In genomic region chr10:117884760-117885159, GRCm38 (mm10) we compare ENCODE assay signal across 25 mouse cellular contexts. TPM values are rescaled to one million over a fixed set of nuclear protein-coding genes. Genes with fewer than 3 reads are reported as not detected.
A peak's percentile ranks its signal among the peaks of the same experiment; 100 is the strongest.
DNase-seq lines count a peak whose midpoint lies in the region; ATAC-seq and TF ChIP-seq lines count a peak whose summit lies in the region.
"Had no signal": no experiment of that assay in that cellular context is flagged by ENCODE, and none has a peak within 500 bp of the region (broad histone marks: within the 10 kb centered on the region; RNA-seq: fewer than 3 reads in every experiment).

No protein-coding gene starts in this region.

- WGBS in lung, embryonic 14.5 days = 71% methylated on average over 5 of the region's 5 CpGs
- 57% methylated on average over 5 of the region's 5 CpGs for WGBS in lung, embryonic 16.5 days
- 75% methylated on average over 5 of the region's 5 CpGs for WGBS in heart, embryonic 11.5 days (ENCODE audit: insufficient replicate concordance)
- whole genome bisulfite sequencing in limb, embryonic 10.5 days = 89% methylated on average over 5 of the region's 5 CpGs

- H3K4me3 ChIP-seq in lung, embryonic 14.5 days (ENCODE audit: low read depth, low read length) = no peak overlapping the region
- H3K4me3 ChIP-seq in lung, embryonic 16.5 days (ENCODE audit: low read length) = no peak overlapping the region
- H3K4me3 ChIP-seq in heart, embryonic 11.5 days (ENCODE audit: low read depth, low read length) = no peak overlapping the region
- H3K4me3 ChIP-seq in limb, embryonic 10.5 days = no peak overlapping the region
- H3K4me3 ChIP-seq: embryonic facial prominence, embryonic 12.5 days; embryonic facial prominence, embryonic 15.5 days; gastrocnemius, adult 2 months; heart, embryonic 10.5 days; hindbrain, embryonic 12.5 days; hindbrain, embryonic 15.5 days had no signal

- H3K4me1 ChIP-seq in lung, embryonic 14.5 days (ENCODE audit: insufficient read depth) = no peaks in the 10 kb centered on the region
- H3K4me1 ChIP-seq in lung, embryonic 16.5 days (replicated peaks; ENCODE audit: control insufficient read depth, insufficient read depth, low read length) = peaks cover 6% of the 10 kb centered on the region; the same call in 1 of the 2 replicates
- H3K4me1 ChIP-seq in heart, embryonic 11.5 days (ENCODE audit: control insufficient read depth, insufficient read depth, low read length) = 0 out of 2 replicates have a peak, but pooled peaks cover 3% of the 10 kb centered on the region
- peaks cover 11% of the 10 kb centered on the region for H3K4me1 ChIP-seq in limb, embryonic 10.5 days
- H3K4me1 ChIP-seq: embryonic facial prominence, embryonic 12.5 days; embryonic facial prominence, embryonic 15.5 days; hindbrain, embryonic 12.5 days; hindbrain, embryonic 15.5 days had no signal

- no peak for ATAC-seq in lung, embryonic 14.5 days (ENCODE audit: insufficient read depth)
- peak; percentile 74 for ATAC-seq in lung, embryonic 16.5 days (ENCODE audit: low read depth)
- no peak for ATAC-seq in heart, embryonic 11.5 days (replicated peaks; ENCODE audit: insufficient number of reproducible peaks, low FRiP score, low TSS enrichment)
- ATAC-seq: forebrain, embryonic 14.5 days; forebrain, postnatal 0 days; Patski had no signal

- no peak overlapping the region for H3K27ac ChIP-seq in lung, embryonic 14.5 days (ENCODE audit: low read depth)
- peak overlapping the region; percentile 79 for H3K27ac ChIP-seq in lung, embryonic 16.5 days (ENCODE audit: low read length)
- H3K27ac ChIP-seq in heart, embryonic 11.5 days (ENCODE audit: low read depth, low read length) = no peak overlapping the region
- no peak overlapping the region for H3K27ac ChIP-seq in limb, embryonic 10.5 days
- H3K27ac ChIP-seq: embryonic facial prominence, embryonic 12.5 days; embryonic facial prominence, embryonic 15.5 days; gastrocnemius, adult 2 months; heart, embryonic 10.5 days; hindbrain, embryonic 12.5 days; hindbrain, embryonic 15.5 days had no signal

- H3K4me2 ChIP-seq in lung, embryonic 14.5 days = no peak overlapping the region
- no peak overlapping the region for H3K4me2 ChIP-seq in lung, embryonic 16.5 days (ENCODE audit: low read depth, low read length)
- H3K4me2 ChIP-seq in heart, embryonic 11.5 days = no peak overlapping the region
- H3K4me2 ChIP-seq: embryonic facial prominence, embryonic 12.5 days; embryonic facial prominence, embryonic 15.5 days; hindbrain, embryonic 12.5 days; hindbrain, embryonic 15.5 days had no signal

- no peaks in the 10 kb centered on the region for H3K9me3 ChIP-seq in lung, embryonic 14.5 days (ENCODE audit: low read depth, low read length)
- no peaks in the 10 kb centered on the region for H3K9me3 ChIP-seq in lung, embryonic 16.5 days (ENCODE audit: control insufficient read depth, low read length)
- H3K9me3 ChIP-seq in heart, embryonic 11.5 days (replicated peaks; ENCODE audit: control insufficient read depth, low read length) = no peaks in the 10 kb centered on the region
- no peaks in the 10 kb centered on the region for H3K9me3 ChIP-seq in limb, embryonic 10.5 days (replicated peaks)
- H3K9me3 ChIP-seq: embryonic facial prominence, embryonic 12.5 days; embryonic facial prominence, embryonic 15.5 days; G1E; heart, embryonic 10.5 days; hindbrain, embryonic 12.5 days; hindbrain, embryonic 15.5 days had no signal

- no peak overlapping the region for H3K9ac ChIP-seq in lung, embryonic 14.5 days
- H3K9ac ChIP-seq in lung, embryonic 16.5 days (ENCODE audit: low read length) = no peak overlapping the region
- H3K9ac ChIP-seq in heart, embryonic 11.5 days (ENCODE audit: low read depth, low read length) = no peak overlapping the region
- H3K9ac ChIP-seq: embryonic facial prominence, embryonic 12.5 days; embryonic facial prominence, embryonic 15.5 days; forebrain, postnatal 0 days; hindbrain, embryonic 12.5 days; hindbrain, embryonic 15.5 days had no signal

- TF ChIP-seq CTCF in lung, embryonic 14.5 days (IDR thresholded peaks at IDR 0.05; ENCODE audit: low read depth) = no peak

- peak; percentile 38 for DNase-seq in lung, embryonic 14.5 days
- DNase-seq in lung, postnatal 14 days = peak; percentile 44
- no peak for DNase-seq in limb, embryonic 10.5 days (ENCODE audit: low spot score)
- no peak for DNase-seq in heart, adult 11 months
- DNase-seq: adrenal gland, postnatal 14 days; B cell, adult 2 months; cerebellum, adult 11 months; cerebellum, adult 2 months; cerebellum, adult 9-11 months; cerebellum, postnatal 25 days; forebrain, postnatal 0 days; gastrocnemius, adult 2 months; gastrocnemius, postnatal 14 days; heart, adult 18-20 months had no signal

- no peaks in the 10 kb centered on the region for H3K36me3 ChIP-seq in lung, embryonic 14.5 days (ENCODE audit: insufficient read depth)
- H3K36me3 ChIP-seq in lung, embryonic 16.5 days (ENCODE audit: control insufficient read depth, insufficient read depth, low read length) = no peaks in the 10 kb centered on the region
- H3K36me3 ChIP-seq in heart, embryonic 11.5 days (ENCODE audit: control insufficient read depth, insufficient read depth, low read length) = no peaks in the 10 kb centered on the region
- H3K36me3 ChIP-seq in limb, embryonic 10.5 days = no peaks in the 10 kb centered on the region
- H3K36me3 ChIP-seq: embryonic facial prominence, embryonic 12.5 days; embryonic facial prominence, embryonic 15.5 days; G1E; heart, embryonic 10.5 days; hindbrain, embryonic 12.5 days; hindbrain, embryonic 15.5 days had no signal

- H3K27me3 ChIP-seq in lung, embryonic 14.5 days (ENCODE audit: insufficient read depth, low read length) = no peaks in the 10 kb centered on the region
- H3K27me3 ChIP-seq in lung, embryonic 16.5 days (ENCODE audit: control insufficient read depth, insufficient read depth, low read depth, low read length) = no peaks in the 10 kb centered on the region
- H3K27me3 ChIP-seq in heart, embryonic 11.5 days (ENCODE audit: control insufficient read depth, insufficient read depth, low read length) = no peaks in the 10 kb centered on the region
- no peaks in the 10 kb centered on the region for H3K27me3 ChIP-seq in limb, embryonic 10.5 days (ENCODE audit: low read depth, poor library complexity, severe bottlenecking)
- H3K27me3 ChIP-seq: CH12.LX; embryonic facial prominence, embryonic 12.5 days; embryonic facial prominence, embryonic 15.5 days; hindbrain, embryonic 12.5 days; hindbrain, embryonic 15.5 days; Patski had no signal

RNA-seq across cellular contexts. Expression of gene Rap1b, which starts 38.9 kb away (rescaled TPM):
- polyA plus RNA-seq in lung, embryonic 14.5 days (2014; fragmentation: Nextera tagmentation; extraction: Ambion mirVana) = 214 and 220 TPM in 2 replicates
- 215 and 222 TPM in 2 replicates for polyA plus RNA-seq in lung, embryonic 16.5 days (2015; fragmentation: Nextera tagmentation; extraction: Ambion mirVana)
- polyA plus RNA-seq in heart, embryonic 11.5 days (2014; fragmentation: Nextera tagmentation; extraction: Ambion mirVana) = 137 and 155 TPM in 2 replicates
- polyA plus RNA-seq in limb, embryonic 10.5 days (2016; fragmentation: Nextera tagmentation; extraction: Ambion mirVana) = 138 and 146 TPM in 2 replicates

Comparison
In these comparisons a context has a peak if more than half of its experiments do, and no peak if none do; other contexts are left out.
1. DNase-seq: peak in lung, embryonic 14.5 days (single experiment) and lung, postnatal 14 days (single experiment); none in limb, embryonic 10.5 days (single experiment) and heart, adult 11 months (single experiment).